ENCODE assay signal across 9 mouse cellular contexts in genomic region chr3:30510105-30510504, GRCm38 (mm10). TPM values are rescaled to one million over a fixed set of nuclear protein-coding genes. Genes with fewer than 3 reads are reported as not detected.
DNase-seq lines count a peak whose midpoint lies in the region; ATAC-seq lines count a peak whose summit lies in the region.
"Had no signal": no experiment of that assay in that cellular context is flagged by ENCODE, and none has a peak within 500 bp of the region (broad histone marks: within the 10 kb centered on the region; RNA-seq: fewer than 3 reads in every experiment).

No protein-coding gene starts in this region.

- no peaks in the 10 kb centered on the region for H3K36me3 ChIP-seq in hindbrain, embryonic 11.5 days (ENCODE audit: control insufficient read depth, insufficient read depth, low read length)
- H3K36me3 ChIP-seq in limb, embryonic 15.5 days = no peaks in the 10 kb centered on the region
- H3K36me3 ChIP-seq in stomach, embryonic 15.5 days = no peaks in the 10 kb centered on the region
- H3K36me3 ChIP-seq: G1E had no signal

- WGBS in hindbrain, embryonic 11.5 days = 1% methylated on average over 16 of the region's 16 CpGs
- WGBS in limb, embryonic 15.5 days = 5% methylated on average over 16 of the region's 16 CpGs
- WGBS in stomach, embryonic 15.5 days = 19% methylated on average over 16 of the region's 16 CpGs

- H3K9ac ChIP-seq in hindbrain, embryonic 11.5 days (ENCODE audit: low read depth, low read length) = no peak overlapping the region
- H3K9ac ChIP-seq in limb, embryonic 15.5 days = no peak overlapping the region
- no peak overlapping the region; the same call in 1 of the 2 replicates for H3K9ac ChIP-seq in stomach, embryonic 15.5 days

- no peak for ATAC-seq in hindbrain, embryonic 11.5 days (ENCODE audit: low FRiP score)
- ATAC-seq in limb, embryonic 15.5 days (ENCODE audit: insufficient number of reproducible peaks, low FRiP score, low TSS enrichment, low read depth) = no peak
- ATAC-seq in stomach, embryonic 15.5 days (ENCODE audit: insufficient read depth, low FRiP score, low read depth) = no peak
- no peak for ATAC-seq in monocyte, adult 5-6 weeks (replicated peaks; ENCODE audit: insufficient number of reproducible peaks, low FRiP score, low TSS enrichment, poor library complexity, severe bottlenecking)

- H3K27ac ChIP-seq in hindbrain, embryonic 11.5 days (ENCODE audit: low read depth, low read length) = no peak overlapping the region
- peak overlapping the region; percentile 97 for H3K27ac ChIP-seq in limb, embryonic 15.5 days
- peak overlapping the region; percentile 96 for H3K27ac ChIP-seq in stomach, embryonic 15.5 days

- H3K4me3 ChIP-seq in hindbrain, embryonic 11.5 days (ENCODE audit: low read depth, low read length) = peak overlapping the region; percentile 58; the same call in 1 of the 2 replicates
- peak overlapping the region; percentile 67 for H3K4me3 ChIP-seq in limb, embryonic 15.5 days
- H3K4me3 ChIP-seq in stomach, embryonic 15.5 days (replicated peaks) = peak overlapping the region; percentile 63

- DNase-seq in kidney, adult 18-20 months = peak; percentile 45
- no peak for DNase-seq in kidney, adult 9 months
- peak; percentile 65 for DNase-seq in hindbrain, embryonic 11.5 days (ENCODE audit: low spot score)
- DNase-seq in thymus, postnatal 14 days = no peak
- no peak for DNase-seq in cerebellum, adult 11 months

- H3K9me3 ChIP-seq in hindbrain, embryonic 11.5 days (ENCODE audit: control insufficient read depth, low read length) = no peaks in the 10 kb centered on the region
- H3K9me3 ChIP-seq in limb, embryonic 15.5 days = no peaks in the 10 kb centered on the region
- no peaks in the 10 kb centered on the region for H3K9me3 ChIP-seq in stomach, embryonic 15.5 days

- peaks cover 3% of the 10 kb centered on the region; the same call in 1 of the 2 replicates for H3K4me1 ChIP-seq in hindbrain, embryonic 11.5 days (replicated peaks; ENCODE audit: control insufficient read depth, insufficient read depth, low read length)
- peaks cover 52% of the 10 kb centered on the region for H3K4me1 ChIP-seq in limb, embryonic 15.5 days
- no peaks in the 10 kb centered on the region; the same call in 1 of the 2 replicates for H3K4me1 ChIP-seq in stomach, embryonic 15.5 days

- peaks cover 43% of the 10 kb centered on the region for H3K27me3 ChIP-seq in hindbrain, embryonic 11.5 days (ENCODE audit: control insufficient read depth, insufficient read depth, low read length)
- peaks cover 20% of the 10 kb centered on the region for H3K27me3 ChIP-seq in limb, embryonic 15.5 days
- peaks cover 15% of the 10 kb centered on the region; the same call in 1 of the 2 replicates for H3K27me3 ChIP-seq in stomach, embryonic 15.5 days (replicated peaks)

- H3K4me2 ChIP-seq in hindbrain, embryonic 11.5 days (replicated peaks; ENCODE audit: low read depth, low read length) = peak overlapping the region; percentile 88
- peak overlapping the region; percentile 80 for H3K4me2 ChIP-seq in limb, embryonic 15.5 days
- H3K4me2 ChIP-seq in stomach, embryonic 15.5 days = peak overlapping the region; percentile 65

RNA-seq across cellular contexts. Expression of gene Mecom, which starts 37.7 kb away (rescaled TPM):
- polyA plus RNA-seq in hindbrain, embryonic 11.5 days (2014; fragmentation: Nextera tagmentation; extraction: Ambion mirVana) = 40.2 and 44.3 TPM in 2 replicates
- polyA plus RNA-seq in limb, embryonic 15.5 days (2015; fragmentation: Nextera tagmentation; extraction: Ambion mirVana) = 37.7 and 38.4 TPM in 2 replicates
- 46.4 and 53.0 TPM in 2 replicates for polyA plus RNA-seq in stomach, embryonic 15.5 days (2015; fragmentation: Nextera tagmentation; extraction: Ambion mirVana)
- total RNA-seq in monocyte, adult 5-6 weeks (2017) = not detected in 3 replicates
- polyA plus RNA-seq: G1E had no signal

Comparison
In these comparisons a context has a peak if more than half of its experiments do, and no peak if none do; other contexts are left out.
1. DNase-seq: peak in kidney, adult 18-20 months (single experiment) and hindbrain, embryonic 11.5 days (single experiment); none in kidney, adult 9 months (single experiment), thymus, postnatal 14 days (single experiment) and cerebellum, adult 11 months (single experiment).
2. Peak in every context shown above with its lines, with median percentiles within 50 percentile points of each other: H3K4me2 ChIP-seq and H3K4me3 ChIP-seq.